Mouse (Mus musculus) myocyte (in vitro differentiated cells): Measurements from ENCODE around the gene Olfr1286. TPM values are rescaled to one million over a fixed set of nuclear protein-coding genes. Genes with fewer than 3 reads are reported as not detected.

Experiments used
- H3K27me3 ChIP-seq: one replicate; pipeline ENCODE4 v1.6.1; 2011; ENCODE audit not compliant: control insufficient read depth, insufficient read depth, insufficient read length
- H3K36me3 ChIP-seq: one replicate; pipeline ENCODE4 v1.6.1; 2011; ENCODE audit not compliant: control insufficient read depth, insufficient read depth
- H3K4me2 ChIP-seq: one replicate; pipeline ENCODE4 v1.6.1; 2011; ENCODE audit warnings: low read depth, control low read depth
- H3K4me3 ChIP-seq: one replicate; pipeline ENCODE4 v1.5.1; 2011; ENCODE audit warnings: mild to moderate bottlenecking, control low read depth, moderate library complexity
- H3K79me2 ChIP-seq: one replicate; pipeline ENCODE4 v1.6.1; 2011; ENCODE audit not compliant: control insufficient read depth, insufficient read depth
- H3ac ChIP-seq: one replicate; pipeline ENCODE4 v1.6.1; 2011; ENCODE audit not compliant: control insufficient read depth, insufficient read length
- CEBPB ChIP-seq: IDR thresholded peaks from 2 replicates; pipeline ENCODE4 v1.6.1; 2011; ENCODE audit warnings: mild to moderate bottlenecking, moderate library complexity; ENCODE audit not compliant: poor library complexity, insufficient read depth, severe bottlenecking
- E2F4 ChIP-seq: IDR thresholded peaks from one replicate; pipeline ENCODE4 v1.6.1; 2011; ENCODE audit warnings: mild to moderate bottlenecking, control low read depth, moderate library complexity; ENCODE audit not compliant: insufficient read depth
- MAX ChIP-seq: IDR thresholded peaks from one replicate; pipeline ENCODE4 v1.6.1; 2011; ENCODE audit warnings: low read depth, mild to moderate bottlenecking, control low read depth
- MYOD1 ChIP-seq, 3 experiments: IDR thresholded peaks; one replicate each; pipeline ENCODE4 v1.6.1; 2011; ENCODE audit warnings: control low read depth in 2 of 3, low read depth in 2 of 3, mild to moderate bottlenecking in 2 of 3, moderate library complexity in 1 of 3; ENCODE audit not compliant: insufficient read length in 2 of 3, control insufficient read depth in 1 of 3
- MYOG ChIP-seq, 3 experiments: IDR thresholded peaks; one replicate each; pipeline ENCODE4 v1.6.1; 2011; ENCODE audit warnings: control low read depth in 2 of 3, low read depth in 2 of 3, mild to moderate bottlenecking in 2 of 3; ENCODE audit not compliant: insufficient read length in 2 of 3, control insufficient read depth in 1 of 3, insufficient read depth in 1 of 3
- POLR2A ChIP-seq: IDR thresholded peaks from one replicate; pipeline ENCODE4 v1.6.1; 2011; ENCODE audit warnings: low read depth, mild to moderate bottlenecking, control low read depth, moderate library complexity; ENCODE audit not compliant: insufficient read length
- POLR2AphosphoS2 ChIP-seq: IDR thresholded peaks from one replicate; pipeline ENCODE4 v1.6.1; 2011; ENCODE audit warnings: low read depth, control low read depth; ENCODE audit not compliant: insufficient read length
- REST ChIP-seq: IDR thresholded peaks from one replicate; pipeline ENCODE4 v1.6.1; 2011; ENCODE audit warnings: mild to moderate bottlenecking, control low read depth, moderate library complexity; ENCODE audit not compliant: insufficient read depth, insufficient read length
- SRF ChIP-seq: IDR thresholded peaks from one replicate; pipeline ENCODE4 v1.6.1; 2011; ENCODE audit warnings: low read depth; ENCODE audit not compliant: control insufficient read depth, insufficient read length
- TCF12 ChIP-seq: IDR thresholded peaks from one replicate; pipeline ENCODE4 v1.6.1; 2011; ENCODE audit warnings: mild to moderate bottlenecking, control low read depth; ENCODE audit not compliant: poor library complexity, insufficient read depth, severe bottlenecking
- TCF3 ChIP-seq: IDR thresholded peaks from one replicate; pipeline ENCODE4 v1.6.1; 2011; ENCODE audit warnings: low read depth, control low read depth; ENCODE audit not compliant: insufficient read length
- USF1 ChIP-seq: IDR thresholded peaks from one replicate; pipeline ENCODE4 v1.6.1; 2011; ENCODE audit warnings: low read depth, mild to moderate bottlenecking, control low read depth, moderate library complexity
- polyA plus RNA-seq: library from polyadenylated mRNA; unstranded; fragments of >200 nt; fragmentation: generic; extraction: Trizol; gene quantifications from one replicate; pipeline ENCODE4 v1.2.1, GENCODE M21; 2012; ENCODE audit warnings: missing spikeins

Gene Olfr1286
- not detected for polyA plus RNA-seq

DNA sequence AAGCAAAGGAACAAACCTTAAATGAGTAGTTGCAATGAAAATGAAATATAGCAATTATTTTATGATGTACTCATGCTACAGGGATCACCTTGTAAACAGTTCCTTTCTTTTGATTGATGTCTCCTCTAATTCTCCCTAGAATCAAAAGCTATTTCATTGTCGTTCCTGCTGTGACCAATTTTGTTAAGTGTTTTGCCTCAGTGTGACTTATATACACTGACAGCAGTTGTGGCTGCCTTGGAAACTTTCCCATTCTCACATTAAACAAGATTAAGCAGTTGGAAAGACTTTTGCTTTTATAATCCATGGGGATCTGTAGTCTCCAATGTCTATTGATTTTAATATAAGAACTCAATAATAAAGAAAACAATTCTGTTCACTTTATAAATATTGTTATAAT, at the start of gene Olfr1286:
TSS of gene Olfr1286 (minus strand) at position 185 of the 400 bp plus-strand sequence.
- Histone ChIP-seq H3K36me3 (no peaks in the 10 kb centered on the region), H3K4me2 (no peak within 1 kb of the TSS), H3K4me3 (no peak within 1 kb of the TSS), H3ac (no peak within 1 kb of the TSS), H3K27me3 (no peaks in the 10 kb centered on the region), H3K79me2 (no peaks in the 10 kb centered on the region)
- TF ChIP-seq POLR2A (no peak), MYOG (IDR thresholded peaks at IDR 0.05; ENCODE audit: control insufficient read depth in 1 of 3, insufficient read depth in 1 of 3, insufficient read length in 2 of 3, low read depth in 2 of 3) (no peak), TCF3 (no peak), MYOD1 (IDR thresholded peaks at IDR 0.05; ENCODE audit: control insufficient read depth in 1 of 3, insufficient read length in 2 of 3, low read depth in 2 of 3) (no peak), CEBPB (no peak), SRF (no peak), USF1 (no peak), TCF12 (no peak), POLR2AphosphoS2 (no peak), MAX (no peak), E2F4 (no peak), REST (no peak)

DNA sequence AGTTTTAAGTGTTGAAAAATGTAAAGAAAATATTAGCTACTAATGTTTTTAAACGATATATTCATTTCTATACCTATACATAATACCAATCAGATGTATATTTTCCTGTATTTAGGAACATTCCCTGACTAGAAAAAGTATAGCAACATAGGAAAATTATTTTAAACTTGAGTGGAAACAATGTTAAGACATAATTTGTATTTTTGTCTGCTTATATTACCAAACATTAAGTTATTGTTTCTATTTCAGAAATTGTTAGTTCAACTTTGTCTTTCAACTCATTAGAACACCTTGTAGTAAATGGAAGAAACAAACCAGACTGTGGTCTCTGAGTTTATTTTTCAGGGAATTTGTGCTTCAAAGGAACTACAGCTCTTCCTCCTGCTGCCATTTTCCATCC, 25.9 kb upstream of the Olfr1286 start, which contains the start of gene Olfr1287:
TSS of gene Olfr1287 (plus strand) at position 301 of the 400 bp plus-strand sequence.
- no peak within 1 kb of the TSS for H3K4me2 ChIP-seq
- no peak within 1 kb of the TSS for H3ac ChIP-seq
- no peak for TF ChIP-seq POLR2AphosphoS2
- no peak for TF ChIP-seq TCF3
- TF ChIP-seq E2F4: no peak
- no peak for TF ChIP-seq MYOG (IDR thresholded peaks at IDR 0.05; ENCODE audit: control insufficient read depth in 1 of 3, insufficient read depth in 1 of 3, insufficient read length in 2 of 3, low read depth in 2 of 3)
- no peak for TF ChIP-seq TCF12
- no peak for TF ChIP-seq REST
- no peak for TF ChIP-seq MYOD1 (IDR thresholded peaks at IDR 0.05; ENCODE audit: control insufficient read depth in 1 of 3, insufficient read length in 2 of 3, low read depth in 2 of 3)
- TF ChIP-seq USF1: no peak
- no peak for TF ChIP-seq MAX
- no peak for TF ChIP-seq POLR2A
- TF ChIP-seq CEBPB: no peak
- no peak for TF ChIP-seq SRF
- no peak within 1 kb of the TSS for H3K4me3 ChIP-seq
- no peaks in the 10 kb centered on the region for H3K79me2 ChIP-seq
- no peaks in the 10 kb centered on the region for H3K27me3 ChIP-seq
- H3K36me3 ChIP-seq: no peaks in the 10 kb centered on the region

DNA sequence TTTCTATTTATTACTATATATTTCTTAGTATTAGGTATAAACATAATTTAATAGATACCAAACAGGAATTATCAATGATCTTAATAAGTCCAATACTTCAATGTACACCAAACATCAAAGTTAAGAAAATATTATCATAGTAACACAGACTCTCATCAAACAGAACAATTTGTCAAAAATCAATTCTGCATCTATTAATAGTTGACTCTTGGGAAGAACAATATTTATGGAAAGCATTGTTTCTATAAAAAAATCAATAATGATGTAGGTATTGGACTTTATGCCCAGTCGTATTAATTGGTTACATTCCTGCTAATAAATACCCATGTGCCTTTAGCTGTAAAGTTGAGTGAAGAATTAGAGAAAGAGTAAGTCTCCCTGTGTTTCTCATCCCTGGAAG, 47.7 kb downstream of the Olfr1286 start, which contains the start of gene Olfr1284:
TSS of gene Olfr1284 (plus strand) at position 301 of the 400 bp plus-strand sequence.
- H3K4me3 ChIP-seq: no peak within 1 kb of the TSS
- H3K4me2 ChIP-seq: no peak within 1 kb of the TSS
- no peaks in the 10 kb centered on the region for H3K36me3 ChIP-seq
- no peaks in the 10 kb centered on the region for H3K79me2 ChIP-seq
- H3K27me3 ChIP-seq: no peaks in the 10 kb centered on the region
- TF ChIP-seq MYOG (IDR thresholded peaks at IDR 0.05; ENCODE audit: control insufficient read depth in 1 of 3, insufficient read depth in 1 of 3, insufficient read length in 2 of 3, low read depth in 2 of 3) (no peak), MAX (no peak), CEBPB (no peak), TCF3 (no peak), POLR2AphosphoS2 (no peak), USF1 (no peak), SRF (no peak), E2F4 (no peak), TCF12 (no peak), MYOD1 (IDR thresholded peaks at IDR 0.05; ENCODE audit: control insufficient read depth in 1 of 3, insufficient read length in 2 of 3, low read depth in 2 of 3) (no peak), REST (no peak), POLR2A (no peak)
- H3ac ChIP-seq: no peak within 1 kb of the TSS

Other genes with a start within 250 kb of the Olfr1286 start
- gene 4930430A15Rik, start 193.5 kb downstream of the Olfr1286 start, polyA plus RNA-seq: not detected
- gene Olfr1275, start 187.8 kb downstream of the Olfr1286 start, polyA plus RNA-seq: not detected
- gene Olfr1276, start 168.6 kb downstream of the Olfr1286 start, polyA plus RNA-seq: not detected
- not detected for gene Olfr1277, start 149.0 kb downstream of the Olfr1286 start, polyA plus RNA-seq
- gene Olfr1278, start 133.0 kb downstream of the Olfr1286 start, polyA plus RNA-seq: not detected
- not detected for gene Olfr1279, start 122.5 kb downstream of the Olfr1286 start, polyA plus RNA-seq
- not detected for gene Olfr1280, start 109.1 kb downstream of the Olfr1286 start, polyA plus RNA-seq
- gene Olfr1281, start 96.6 kb downstream of the Olfr1286 start, polyA plus RNA-seq: not detected
- gene Olfr1282, start 87.0 kb downstream of the Olfr1286 start, polyA plus RNA-seq: not detected
- not detected for gene Olfr1283, start 56.3 kb downstream of the Olfr1286 start, polyA plus RNA-seq
- gene Olfr1284, start 47.6 kb downstream of the Olfr1286 start, polyA plus RNA-seq: not detected
- gene Olfr1287, start 26.0 kb upstream of the Olfr1286 start, polyA plus RNA-seq: not detected
- not detected for gene Olfr1288, start 51.0 kb upstream of the Olfr1286 start, polyA plus RNA-seq
- not detected for gene Olfr1289, start 57.7 kb upstream of the Olfr1286 start, polyA plus RNA-seq
- not detected for gene Olfr1290, start 70.7 kb upstream of the Olfr1286 start, polyA plus RNA-seq
- not detected for gene Olfr1291-ps1, start 74.1 kb upstream of the Olfr1286 start, polyA plus RNA-seq
- gene Olfr1293-ps, start 102.1 kb upstream of the Olfr1286 start, polyA plus RNA-seq: not detected
- not detected for gene Olfr1294, start 117.2 kb upstream of the Olfr1286 start, polyA plus RNA-seq
- not detected for gene Olfr1295, start 146.6 kb upstream of the Olfr1286 start, polyA plus RNA-seq
- gene Olfr1297, start 203.4 kb upstream of the Olfr1286 start, polyA plus RNA-seq: not detected
- gene Olfr1298, start 226.1 kb upstream of the Olfr1286 start, polyA plus RNA-seq: not detected
- gene Olfr1299, start 238.3 kb upstream of the Olfr1286 start, polyA plus RNA-seq: not detected